Mouse (Mus musculus): ENCODE data around the gene Ntf3.

- TF ChIP-seq CTCF (IDR thresholded peaks at IDR 0.05; ENCODE audit: insufficient read depth, low read depth, low read length): no peak
- no peak for TF ChIP-seq POLR2A (IDR thresholded peaks at IDR 0.05; ENCODE audit: insufficient read depth, low read depth, low read length)
Measured at GRCm38 (mm10) chr6:126170772-126171171, 4.1 kb upstream of the Ntf3 start.

Measured in olfactory bulb, adult 2 months (tissue).